Mouse (Mus musculus) liver, embryonic 14.5 days (tissue): ENCODE measurements around the gene Rpl10a. TPM values are rescaled to one million over a fixed set of nuclear protein-coding genes. Genes with fewer than 3 reads are reported as not detected.
A peak's percentile ranks its signal among the peaks of the same experiment; 100 is the strongest.

Experiments used
- ATAC-seq: fragments of 200-750 bp; cut with Nextera tagmentation; 2 replicates; pipeline ENCODE4 v1.8.0; 2017; ENCODE audit warnings: moderate number of reproducible peaks, mild to moderate bottlenecking, moderate library complexity; ENCODE audit not compliant: insufficient read depth
- DNase-seq, 3 experiments: peaks; one replicate each; pipeline ENCODE4 v3.0.0-alpha.2; 2012 to 2013; ENCODE audit warnings: low read depth in 3 of 3, low spot score in 3 of 3
- H3K27ac ChIP-seq: fragments of 300-500 bp; sonication (generic); 2 replicates; pipeline ENCODE4 v1.5.1; 2014; ENCODE audit warnings: moderate library complexity, mild to moderate bottlenecking, control low read depth, inconsistent platforms
- H3K27me3 ChIP-seq: fragments of 300-500 bp; sonication (generic); 2 replicates; pipeline ENCODE4 v1.6.1; 2014; ENCODE audit warnings: mild to moderate bottlenecking, low read length, moderate library complexity; ENCODE audit not compliant: control insufficient read depth, insufficient read depth
- H3K36me3 ChIP-seq: fragments of 300-500 bp; sonication (generic); replicated peaks from 2 replicates; pipeline ENCODE4 v1.6.1; 2014; ENCODE audit warnings: low read depth; ENCODE audit not compliant: control insufficient read depth, insufficient read depth
- H3K4me1 ChIP-seq, 2 experiments: fragments of 200-500 bp in 1 of 2; fragments of 300-500 bp in 1 of 2; sonication (generic) in 1 of 2; replicated peaks; 2 replicates each; pipeline ENCODE4 v1.6.1; 2012 to 2014; ENCODE audit warnings: antibody characterized with exemption in 1 of 2, inconsistent platforms in 1 of 2, low read length in 1 of 2; ENCODE audit not compliant: control insufficient read depth in 2 of 2, insufficient read depth in 2 of 2
- H3K4me2 ChIP-seq: fragments of 300-500 bp; sonication (generic); 2 replicates; pipeline ENCODE4 v1.6.1; 2014; ENCODE audit warnings: low read depth, mild to moderate bottlenecking, control low read depth, moderate library complexity
- H3K4me3 ChIP-seq, 2 experiments: fragments of 200-500 bp in 1 of 2; fragments of 300-500 bp in 1 of 2; sonication (generic) in 1 of 2; 2 replicates each; pipeline ENCODE4 v1.5.1; 2012 to 2014; ENCODE audit warnings: low read depth in 2 of 2, low read length in 2 of 2, mild to moderate bottlenecking in 2 of 2, control low read depth in 1 of 2, inconsistent platforms in 1 of 2, moderate library complexity in 1 of 2; ENCODE audit not compliant: insufficient read depth in 1 of 2
- H3K9ac ChIP-seq: fragments of 300-500 bp; sonication (generic); replicated peaks from 2 replicates; pipeline ENCODE4 v1.6.1; 2014; ENCODE audit warnings: mild to moderate bottlenecking, control low read depth, moderate library complexity
- H3K9me3 ChIP-seq: fragments of 300-500 bp; sonication (generic); 2 replicates; pipeline ENCODE4 v1.6.1; 2016; ENCODE audit warnings: low read length, mixed read lengths; ENCODE audit not compliant: control insufficient read depth
- CTCF ChIP-seq: IDR thresholded peaks from 2 replicates; pipeline ENCODE4 v1.5.1; 2016; ENCODE audit warnings: antibody characterized with exemption, low read depth, control low read depth
- EP300 ChIP-seq: IDR thresholded peaks from 2 replicates; pipeline ENCODE4 v1.6.1; 2016; ENCODE audit warnings: antibody characterized with exemption, low read depth
- WGBS: fragments of 180-500 bp; shearing (Covaris S2); extraction: QIAGEN DNeasy Blood & Tissue Kit; methylation state at CpG from one replicate; pipeline ENCODE4 v1.1.7; 2014; ENCODE audit not compliant: insufficient replicate concordance; 5-methylcytosine and 5-hydroxymethylcytosine counted together
- polyA plus RNA-seq, 2 experiments: library from polyadenylated mRNA; depleted of rRNA in 1 of 2; stranded (reverse) in 1 of 2; unstranded in 1 of 2; fragments of >200 nt; fragmentation: Nextera tagmentation in 1 of 2; extraction: Ambion mirVana in 1 of 2; gene quantifications; 2 replicates each; pipeline versions ENCODE4 v1.2.1 to v1.2.3; 2012 to 2014

Rpl10a gene
- polyA plus RNA-seq (2012; rRNA removed) (1,169 and 1,992 TPM in 2 replicates), polyA plus RNA-seq (2014; fragmentation: Nextera tagmentation; extraction: Ambion mirVana) (506 and 510 TPM in 2 replicates)

GRCm38 (mm10) chr17:28328366-28328928 is at the start of gene Rpl10a:
Rpl10a (plus strand) TSS chr17:28328471.
- Histone ChIP-seq H3K9ac (peak within 1 kb of the TSS; percentile 84), H3K4me3 (peak within 1 kb of the TSS; percentile 71), H3K36me3 (peaks cover 23% of the 10 kb centered on the region), H3K4me2 (peak within 1 kb of the TSS; percentile 85), H3K27me3 (no peaks in the 10 kb centered on the region), H3K4me1 (peaks cover 4 to 16% of the 10 kb centered on the region in 2 experiments), H3K9me3 (no peaks in the 10 kb centered on the region; the same call in 1 of the 2 replicates), H3K27ac (peak within 1 kb of the TSS; percentile 58)
- TF ChIP-seq CTCF (peak; percentile 96), EP300 (peak; percentile 81)
- under 1% methylated on average over 67 of the region's 67 CpGs for WGBS
- ATAC-seq (peak; percentile 82), DNase-seq (peak; percentile 88 to 91 (median 91))

DNA sequence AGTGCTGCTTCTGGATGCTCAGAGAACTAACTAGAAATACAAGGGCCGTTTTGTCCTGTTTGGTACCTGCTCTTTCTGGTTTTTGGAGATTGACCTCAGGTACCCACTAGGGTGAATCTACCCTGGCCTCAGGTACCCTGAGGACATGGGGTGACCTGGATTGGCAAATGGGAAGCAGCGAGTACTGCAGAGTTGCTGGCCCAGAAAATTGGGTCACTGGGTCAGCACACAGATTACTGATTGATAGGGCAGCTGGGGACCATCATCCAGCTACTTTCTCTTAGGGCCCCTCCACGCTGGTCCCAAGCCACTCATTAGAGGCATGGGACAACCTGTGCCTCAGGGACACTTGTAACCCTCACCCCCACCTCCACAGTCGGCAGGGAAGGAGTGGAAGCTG is 49.0 kb upstream of the Rpl10a start:
- no peak for ATAC-seq
- Histone ChIP-seq H3K4me2 (no peak overlapping the region), H3K27me3 (no peaks in the 10 kb centered on the region), H3K27ac (no peak overlapping the region), H3K9ac (no peak overlapping the region), H3K4me3 (no peak overlapping the region), H3K9me3 (no peaks in the 10 kb centered on the region), H3K4me1 (peaks cover 4 to 16% of the 10 kb centered on the region in 2 experiments; a peak in 3 of 4 replicates), H3K36me3 (no peaks in the 10 kb centered on the region)
- 57% methylated on average over 4 of the region's 4 CpGs for WGBS
- TF ChIP-seq EP300, result no peak
- no peak for TF ChIP-seq CTCF
- DNase-seq, result no peak

GRCm38 (mm10) chr17:28279780-28280422 is 48.4 kb upstream of the Rpl10a start:
- Histone ChIP-seq H3K4me3 (no peak overlapping the region), H3K36me3 (no peaks in the 10 kb centered on the region), H3K9ac (no peak overlapping the region), H3K27me3 (no peaks in the 10 kb centered on the region), H3K9me3 (no peaks in the 10 kb centered on the region), H3K4me1 (peaks cover 4 to 16% of the 10 kb centered on the region in 2 experiments; a peak in 3 of 4 replicates), H3K4me2 (no peak overlapping the region), H3K27ac (no peak overlapping the region)
- TF ChIP-seq CTCF, result no peak
- TF ChIP-seq EP300, result no peak
- 0 out of 2 replicates have a peak, but pooled peaks have one; percentile 21 for ATAC-seq
- no peak for DNase-seq
- 71% methylated on average over 15 of the region's 15 CpGs for WGBS

GRCm38 (mm10) chr17:28280423-28280800 is 47.9 kb upstream of the Rpl10a start:
- 69% methylated on average over 7 of the region's 7 CpGs for WGBS
- Histone ChIP-seq H3K36me3 (no peaks in the 10 kb centered on the region), H3K27me3 (no peaks in the 10 kb centered on the region), H3K9ac (no peak overlapping the region), H3K4me1 (peaks cover 4 to 16% of the 10 kb centered on the region in 2 experiments; a peak in 3 of 4 replicates), H3K4me3 (no peak overlapping the region), H3K27ac (no peak overlapping the region), H3K9me3 (no peaks in the 10 kb centered on the region), H3K4me2 (no peak overlapping the region)
- ATAC-seq, result no peak
- TF ChIP-seq CTCF (no peak), EP300 (no peak)
- no peak for DNase-seq

DNA sequence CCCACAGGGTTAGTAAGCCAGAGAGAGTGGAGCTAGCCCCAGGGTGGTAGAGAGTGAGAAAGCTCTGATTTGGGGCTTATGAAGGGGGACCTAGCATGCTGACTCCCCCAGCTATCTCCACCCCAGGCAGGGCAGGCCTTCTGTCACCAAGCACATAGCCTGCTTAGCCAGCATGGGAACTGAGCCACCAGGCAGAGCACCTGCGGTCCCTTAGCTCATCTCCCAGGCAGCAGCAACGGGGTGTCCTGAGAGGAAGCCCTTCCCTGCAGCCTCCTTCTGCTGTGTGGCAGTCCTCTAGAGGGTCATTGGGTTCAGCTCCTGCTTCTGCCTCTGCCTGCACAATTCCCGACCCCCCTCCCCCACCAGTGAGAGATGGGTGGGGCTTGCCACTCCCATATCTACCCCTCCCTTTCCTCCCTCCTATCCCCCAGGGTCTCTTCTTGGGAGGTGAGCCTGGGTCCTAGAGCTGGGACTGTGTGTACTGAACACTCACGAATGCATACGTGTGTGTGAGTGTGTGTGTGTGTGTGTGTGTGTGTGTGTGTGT is 47.4 kb upstream of the Rpl10a start:
- Histone ChIP-seq H3K9me3 (no peaks in the 10 kb centered on the region), H3K36me3 (no peaks in the 10 kb centered on the region), H3K4me1 (peaks cover 4 to 16% of the 10 kb centered on the region in 2 experiments; a peak in 3 of 4 replicates), H3K4me2 (no peak overlapping the region), H3K9ac (no peak overlapping the region), H3K27ac (no peak overlapping the region), H3K27me3 (no peaks in the 10 kb centered on the region), H3K4me3 (no peak overlapping the region)
- DNase-seq, result no peak
- TF ChIP-seq EP300 (no peak), CTCF (no peak)
- ATAC-seq, result no peak
- WGBS, result 41% methylated on average over 5 of the region's 5 CpGs
